In the genomic region with DNA sequence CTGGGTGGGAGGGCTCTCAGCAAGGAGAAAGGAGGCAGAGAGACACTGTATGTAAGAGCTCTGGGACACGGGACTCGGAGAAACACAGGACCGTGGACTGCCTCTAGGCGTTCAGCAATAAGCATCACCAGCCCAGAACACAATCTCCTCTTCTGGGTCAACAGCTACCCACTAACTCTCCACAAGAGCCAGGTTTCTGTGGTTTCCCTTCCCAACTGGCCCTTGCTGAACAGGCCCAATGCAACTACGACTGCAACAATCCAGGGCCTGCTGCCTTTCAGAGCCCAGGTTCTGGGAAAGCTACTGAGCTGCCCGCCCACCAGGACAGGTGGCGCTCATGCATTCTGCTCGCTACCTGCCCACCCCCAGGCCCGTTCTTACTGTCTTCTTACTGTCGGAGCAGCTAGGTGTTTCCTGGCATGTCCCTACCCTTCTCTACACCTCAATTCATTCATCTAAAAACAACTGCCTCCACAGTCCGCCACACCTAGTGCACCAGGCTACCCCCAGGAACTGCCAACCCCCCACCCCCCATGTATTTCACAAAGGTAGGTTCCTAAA, we compare ENCODE assay signal across 8 mouse cellular contexts. TPM values are rescaled to one million over a fixed set of nuclear protein-coding genes. Genes with fewer than 3 reads are reported as not detected.
DNase-seq lines count a peak whose midpoint lies in the region; ATAC-seq and TF ChIP-seq lines count a peak whose summit lies in the region.

No protein-coding gene starts in this region.

- peaks cover 5 to 8% of the 10 kb centered on the region in 2 experiments; a peak in 2 of 4 replicates for H3K4me1 ChIP-seq in heart, embryonic 14.5 days (ENCODE audit: control insufficient read depth in 2 of 2, insufficient read depth in 2 of 2, low read length in 2 of 2)
- peaks cover 43% of the 10 kb centered on the region for H3K4me1 ChIP-seq in G1E (ENCODE audit: insufficient read depth, low read depth, low read length)
- peaks cover 4% of the 10 kb centered on the region; the same call in 1 of the 2 replicates for H3K4me1 ChIP-seq in forebrain, embryonic 11.5 days (replicated peaks; ENCODE audit: control insufficient read depth, insufficient read depth, low read length)
- peaks cover 34% of the 10 kb centered on the region for H3K4me1 ChIP-seq in liver, embryonic 12.5 days

- no peaks in the 10 kb centered on the region; the same call in 1 of the 2 replicates for H3K9me3 ChIP-seq in heart, embryonic 14.5 days (ENCODE audit: control insufficient read depth, low read length)
- H3K9me3 ChIP-seq in G1E (replicated peaks) = no peaks in the 10 kb centered on the region
- no peaks in the 10 kb centered on the region; the same call in 1 of the 2 replicates for H3K9me3 ChIP-seq in forebrain, embryonic 11.5 days (ENCODE audit: control insufficient read depth, low read length)
- H3K9me3 ChIP-seq in liver, embryonic 12.5 days (replicated peaks) = no peaks in the 10 kb centered on the region

- H3K27ac ChIP-seq in heart, embryonic 14.5 days (replicated peaks in 1 of 2; ENCODE audit: control insufficient read depth in 1 of 2, insufficient read depth in 1 of 2, low read depth in 2 of 2, low read length in 2 of 2) = no peak overlapping the region; a peak in 1 of 4 replicates
- no peak overlapping the region for H3K27ac ChIP-seq in forebrain, embryonic 11.5 days (ENCODE audit: low read depth, low read length)
- H3K27ac ChIP-seq in liver, embryonic 12.5 days = peak overlapping the region; percentile 93

- peak overlapping the region; percentile 76 for H3K9ac ChIP-seq in heart, embryonic 14.5 days (ENCODE audit: low read length)
- peak overlapping the region; percentile 57; the same call in 1 of the 2 replicates for H3K9ac ChIP-seq in forebrain, embryonic 11.5 days (ENCODE audit: low read length)
- H3K9ac ChIP-seq in liver, embryonic 12.5 days = peak overlapping the region; percentile 80

- H3K36me3 ChIP-seq in heart, embryonic 14.5 days (ENCODE audit: control insufficient read depth, insufficient read depth, low read length) = no peaks in the 10 kb centered on the region
- peaks cover 35% of the 10 kb centered on the region for H3K36me3 ChIP-seq in G1E (replicated peaks)
- no peaks in the 10 kb centered on the region for H3K36me3 ChIP-seq in forebrain, embryonic 11.5 days (ENCODE audit: control insufficient read depth, insufficient read depth, low read length)
- 0 out of 2 replicates have a peak, but pooled peaks cover 6% of the 10 kb centered on the region for H3K36me3 ChIP-seq in liver, embryonic 12.5 days

- no peak for DNase-seq in heart, postnatal 10 days
- DNase-seq in G1E (ENCODE audit: low spot score) = peak; percentile 32
- no peak for DNase-seq in forebrain, embryonic 11.5 days (ENCODE audit: low spot score)
- DNase-seq in embryo, embryonic 11 days = no peak
- no peak for DNase-seq in frontal cortex, postnatal 25 days (ENCODE audit: low spot score in 2 of 2)
- DNase-seq in ovary, postnatal 36 days (ENCODE audit: low spot score) = no peak

- TF ChIP-seq CTCF in G1E (IDR thresholded peaks at IDR 0.05; ENCODE audit: low read depth, low read length) = no peak

- ATAC-seq in heart, embryonic 14.5 days (ENCODE audit: insufficient number of reproducible peaks, insufficient read depth, low FRiP score, low read depth) = no peak
- ATAC-seq in G1E (ENCODE audit: extremely low read depth, insufficient number of reproducible peaks, low FRiP score, poor library complexity, severe bottlenecking) = no peak
- no peak for ATAC-seq in forebrain, embryonic 11.5 days (replicated peaks; ENCODE audit: low FRiP score)
- ATAC-seq in liver, embryonic 12.5 days = no peak

- peak overlapping the region; percentile 84 for H3K4me2 ChIP-seq in heart, embryonic 14.5 days (ENCODE audit: low read length)
- H3K4me2 ChIP-seq in forebrain, embryonic 11.5 days (ENCODE audit: low read depth, low read length, severe bottlenecking) = peak overlapping the region; percentile 87; the same call in 1 of the 2 replicates
- H3K4me2 ChIP-seq in liver, embryonic 12.5 days = peak overlapping the region; percentile 77

- WGBS in heart, embryonic 14.5 days = 72% methylated on average over 11 of the region's 11 CpGs
- WGBS in forebrain, embryonic 11.5 days = 69% methylated on average over 11 of the region's 11 CpGs
- WGBS in liver, embryonic 12.5 days (ENCODE audit: insufficient replicate concordance) = 72% methylated on average over 11 of the region's 11 CpGs

- intact Hi-C loops in heart, postnatal 10 days (cut with DNase I) = loop anchor here (5.0 kb wide), 1 partner anchor 95 kb away; a partner anchor contains a TSS

- H3K27me3 ChIP-seq in heart, embryonic 14.5 days (ENCODE audit: control insufficient read depth, insufficient read depth, low read length) = peaks cover 21% of the 10 kb centered on the region; the same call in 1 of the 2 replicates
- H3K27me3 ChIP-seq in G1E (ENCODE audit: insufficient read depth, low read length) = no peaks in the 10 kb centered on the region
- H3K27me3 ChIP-seq in forebrain, embryonic 11.5 days (ENCODE audit: control insufficient read depth, insufficient read depth, low read length) = no peaks in the 10 kb centered on the region
- H3K27me3 ChIP-seq in liver, embryonic 12.5 days (replicated peaks) = peaks cover 15% of the 10 kb centered on the region

- H3K4me3 ChIP-seq in heart, embryonic 14.5 days (ENCODE audit: control insufficient read depth in 1 of 2, insufficient read depth in 1 of 2, low read depth in 1 of 2, low read length in 2 of 2) = peak overlapping the region in 1 of 2 experiments; percentile 61; a peak in 3 of 4 replicates
- H3K4me3 ChIP-seq in G1E (ENCODE audit: low read depth, low read length) = peak overlapping the region; percentile 72; the same call in 1 of the 2 replicates
- H3K4me3 ChIP-seq in forebrain, embryonic 11.5 days (ENCODE audit: low read depth, low read length) = peak overlapping the region; percentile 52; the same call in 1 of the 2 replicates
- peak overlapping the region; percentile 61 for H3K4me3 ChIP-seq in liver, embryonic 12.5 days

RNA-seq across cellular contexts. Expression of a gene that starts 35.5 kb away (rescaled TPM):
- 12.9 and 13.3 TPM in 2 replicates for polyA plus RNA-seq in heart, embryonic 14.5 days (2014; fragmentation: Nextera tagmentation; extraction: Ambion mirVana)
- 10 to 100 TPM; 11.2 to 11.7 TPM for total RNA-seq in heart, postnatal 10 days (2021)
- total RNA-seq in G1E (2014; fragmentation: Nextera tagmentation) (33.7 and 97.1 TPM in 2 replicates), G1E (2017) (27.2 and 39.8 TPM in 2 replicates)
- 1.1 and 2.6 TPM in 2 replicates for polyA plus RNA-seq in G1E (2012)
- 10.0 and 10.6 TPM in 2 replicates for polyA plus RNA-seq in forebrain, embryonic 11.5 days (2014; fragmentation: Nextera tagmentation; extraction: Ambion mirVana)
- polyA plus RNA-seq in liver, embryonic 12.5 days (2016; fragmentation: Nextera tagmentation; extraction: Ambion mirVana) = 54.7 and 57.4 TPM in 2 replicates

RNA-seq across cellular contexts. Expression of a gene that starts 44.0 kb away (rescaled TPM):
- 0.78 and 1.5 TPM in 2 replicates for polyA plus RNA-seq in heart, embryonic 14.5 days (2014; fragmentation: Nextera tagmentation; extraction: Ambion mirVana)
- 1 to 10 TPM; 3.0 to 3.8 TPM for total RNA-seq in heart, postnatal 10 days (2021)
- total RNA-seq in G1E (2014; fragmentation: Nextera tagmentation) (8.4 and 9.0 TPM in 2 replicates), G1E (2017) (2.0 and 2.7 TPM in 2 replicates)
- polyA plus RNA-seq in G1E (2012) = 8.9 and 9.5 TPM in 2 replicates
- 2.5 and 3.3 TPM in 2 replicates for polyA plus RNA-seq in forebrain, embryonic 11.5 days (2014; fragmentation: Nextera tagmentation; extraction: Ambion mirVana)
- 1.8 and 2.0 TPM in 2 replicates for polyA plus RNA-seq in liver, embryonic 12.5 days (2016; fragmentation: Nextera tagmentation; extraction: Ambion mirVana)
